ENCODE assay signal across 7 mouse cellular contexts in genomic region chr6:52851019-52851418, GRCm38 (mm10).
DNase-seq lines count a peak whose midpoint lies in the region; ATAC-seq lines count a peak whose summit lies in the region.

No protein-coding gene starts in this region.

- H3K27me3 ChIP-seq in midbrain, embryonic 16.5 days (ENCODE audit: control insufficient read depth, insufficient read depth, low read depth, low read length), result no peaks in the 10 kb centered on the region
- H3K27me3 ChIP-seq in liver, embryonic 12.5 days (replicated peaks), result 0 out of 2 replicates have a peak, but pooled peaks cover 5% of the 10 kb centered on the region

- WGBS in midbrain, embryonic 16.5 days, result 59% methylated on average over 5 of the region's 5 CpGs
- WGBS in liver, embryonic 12.5 days (ENCODE audit: insufficient replicate concordance), result 64% methylated on average over 5 of the region's 5 CpGs

- H3K9me3 ChIP-seq in midbrain, embryonic 16.5 days (replicated peaks; ENCODE audit: control insufficient read depth, low read length, poor library complexity, severe bottlenecking), result no peaks in the 10 kb centered on the region
- no peaks in the 10 kb centered on the region for H3K9me3 ChIP-seq in liver, embryonic 12.5 days (replicated peaks)

- H3K27ac ChIP-seq in midbrain, embryonic 16.5 days (ENCODE audit: low read length), result peak overlapping the region; percentile 53
- no peak overlapping the region for H3K27ac ChIP-seq in liver, embryonic 12.5 days

- DNase-seq in thymus, postnatal 0 days (ENCODE audit: low spot score), result peak; percentile 26
- no peak for DNase-seq in thymus, adult 18-20 months
- DNase-seq in heart, adult 18-20 months, result peak; percentile 79 to 83
- DNase-seq in kidney, adult 9 months, result peak; percentile 92
- no peak for DNase-seq in liver

- peaks cover 11% of the 10 kb centered on the region for H3K4me1 ChIP-seq in midbrain, embryonic 16.5 days (ENCODE audit: control insufficient read depth, insufficient read depth, low read length)
- H3K4me1 ChIP-seq in liver, embryonic 12.5 days, result no peaks in the 10 kb centered on the region

- no peaks in the 10 kb centered on the region for H3K36me3 ChIP-seq in midbrain, embryonic 16.5 days (ENCODE audit: control insufficient read depth, insufficient read depth, low read length)
- H3K36me3 ChIP-seq in liver, embryonic 12.5 days, result no peaks in the 10 kb centered on the region

- no peak overlapping the region for H3K4me3 ChIP-seq in midbrain, embryonic 16.5 days (ENCODE audit: low read depth, low read length)
- H3K4me3 ChIP-seq in liver, embryonic 12.5 days, result no peak overlapping the region

- 0 out of 2 replicates have a peak, but pooled peaks have one; percentile 34 for ATAC-seq in midbrain, embryonic 16.5 days
- no peak for ATAC-seq in liver, embryonic 12.5 days

- no peak overlapping the region for H3K4me2 ChIP-seq in midbrain, embryonic 16.5 days (ENCODE audit: low read length)
- H3K4me2 ChIP-seq in liver, embryonic 12.5 days, result no peak overlapping the region

- no peak overlapping the region for H3K9ac ChIP-seq in midbrain, embryonic 16.5 days (ENCODE audit: low read depth, low read length)
- H3K9ac ChIP-seq in liver, embryonic 12.5 days, result no peak overlapping the region

Comparison
In these comparisons a context has a peak if more than half of its experiments do, and no peak if none do; other contexts are left out.
1. DNase-seq: peak in thymus, postnatal 0 days (single experiment), heart, adult 18-20 months (2 of 2) and kidney, adult 9 months (single experiment); none in thymus, adult 18-20 months (0 of 2) and liver (single experiment).